20 mouse cellular contexts compared by ENCODE assay signal in the genomic region with DNA sequence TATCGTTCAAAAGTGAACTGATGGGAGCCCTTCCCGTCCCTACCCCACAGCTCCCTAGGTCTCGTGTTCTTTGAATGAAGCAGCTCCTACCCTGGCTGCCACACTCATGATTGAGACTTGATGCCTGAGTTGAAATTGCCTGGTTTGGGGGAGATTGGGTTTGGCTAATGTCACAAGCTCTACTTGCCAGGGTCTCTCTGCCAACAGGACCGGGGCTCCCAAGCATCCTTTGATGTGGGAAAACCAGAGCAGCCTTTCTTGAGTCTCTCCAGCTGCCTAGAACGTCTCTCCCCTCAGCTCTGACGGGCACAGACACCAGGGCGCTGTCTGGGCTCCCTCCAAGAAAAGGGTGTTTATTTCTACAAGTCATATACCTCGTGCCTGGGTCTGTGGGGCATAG. TPM values are rescaled to one million over a fixed set of nuclear protein-coding genes. Genes with fewer than 3 reads are reported as not detected.
A peak's percentile ranks its signal among the peaks of the same experiment; 100 is the strongest.
DNase-seq lines count a peak whose midpoint lies in the region; ATAC-seq lines count a peak whose summit lies in the region.
"Had no signal": no experiment of that assay in that cellular context is flagged by ENCODE, and none has a peak within 500 bp of the region (broad histone marks: within the 10 kb centered on the region; RNA-seq: fewer than 3 reads in every experiment).

No protein-coding gene starts in this region.

- no peak for DNase-seq in frontal cortex, postnatal 10 days (ENCODE audit: low spot score in 2 of 2)
- DNase-seq in left cerebral cortex, postnatal 14 days (ENCODE audit: low spot score in 2 of 2) = peak; percentile 43 to 51
- DNase-seq in left cerebral cortex, postnatal 36 days (ENCODE audit: low spot score in 2 of 2) = no peak
- DNase-seq in thymus, postnatal 0 days (ENCODE audit: low spot score) = peak; percentile 16
- DNase-seq in thymus, postnatal 4 days = no peak
- DNase-seq: adrenal gland, adult 2 months; adrenal gland, postnatal 25 days; cerebellum, adult 18-20 months; cerebellum, adult 9-10 months; cerebellum, postnatal 14 days; gastrocnemius, postnatal 10 days; gastrocnemius, postnatal 36 days; heart, adult 2 months; heart, postnatal 14 days; heart, postnatal 4 days had no signal

- 0 out of 2 replicates have a peak, but pooled peaks have one; percentile 29 for ATAC-seq in frontal cortex, adult (ENCODE audit: low TSS enrichment)
- ATAC-seq: CD4-positive, CD25-positive, alpha-beta regulatory T cell, adult 4 months; forebrain, embryonic 13.5 days; forebrain, embryonic 16.5 days; intestine, embryonic 15.5 days had no signal

- intact Hi-C loops in left cerebral cortex, postnatal 14 days (cut with DNase I) = no loop called here
- intact Hi-C loops in left cerebral cortex, postnatal 36 days (cut with DNase I) = no loop called here

RNA-seq across cellular contexts. Expression of a gene that starts 44.2 kb away (rescaled TPM):
- total RNA-seq in left cerebral cortex, postnatal 14 days (2021) = 100 to 1,000 TPM; 207 to 208 TPM
- 100 to 1,000 TPM; 202 to 234 TPM for total RNA-seq in left cerebral cortex, postnatal 36 days (2021)
- polyA plus RNA-seq in thymus, postnatal 0 days (2015; fragmentation: Nextera tagmentation; extraction: Ambion mirVana) = 30.1 and 35.4 TPM in 2 replicates

Comparison
In these comparisons a context has a peak if more than half of its experiments do, and no peak if none do; other contexts are left out.
1. DNase-seq: peak in left cerebral cortex, postnatal 14 days (2 of 2) and thymus, postnatal 0 days (single experiment); none in frontal cortex, postnatal 10 days (0 of 2), left cerebral cortex, postnatal 36 days (0 of 2) and thymus, postnatal 4 days (single experiment).